Mouse (Mus musculus): ENCODE data around the gene Prkch.
A peak's percentile ranks its signal among the peaks of the same experiment; 100 is the strongest.

The Prkch gene

DNA sequence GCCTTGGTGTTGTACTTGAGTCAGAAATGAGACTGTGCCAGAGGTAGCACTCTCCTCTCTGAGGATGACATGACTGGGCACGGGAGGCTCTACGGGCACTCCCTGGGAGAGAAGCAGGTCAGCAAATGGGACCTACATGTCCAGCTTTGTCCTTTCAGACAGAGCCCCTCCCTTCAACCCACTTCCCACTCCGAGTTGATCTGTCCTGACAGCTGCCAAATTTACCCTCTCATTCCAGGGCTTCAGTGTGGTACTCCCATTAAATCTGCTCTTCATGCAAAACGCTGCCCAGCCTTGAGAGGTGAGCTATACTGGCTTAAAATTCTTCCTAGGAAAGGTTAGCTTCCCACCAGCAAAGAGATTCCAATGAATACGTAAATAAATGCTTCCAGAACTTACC lies 215.1 kb downstream of the Prkch start:
- DNase-seq (ENCODE audit: low spot score in 2 of 2): no peak

DNA sequence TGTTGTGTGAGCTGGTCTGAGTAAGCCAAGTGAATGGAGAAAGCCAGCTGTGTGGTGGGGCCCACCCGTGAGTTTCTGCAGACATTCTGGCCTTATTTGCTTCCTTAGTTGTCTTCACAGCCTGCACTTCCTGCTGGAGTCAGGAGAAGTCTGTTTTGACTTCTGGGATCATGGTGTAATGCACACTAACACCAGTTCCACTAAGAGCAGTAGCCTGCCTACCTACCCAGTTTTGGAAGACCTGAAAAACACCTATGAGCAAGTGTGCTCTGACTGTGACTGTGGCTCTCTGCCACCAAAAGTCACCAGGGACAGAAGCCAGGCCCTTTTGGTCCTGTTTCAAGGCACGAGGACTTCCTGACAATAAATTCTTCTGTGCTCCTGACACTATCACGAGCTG lies 216.3 kb downstream of the Prkch start:
- peak; percentile 60 to 72 for DNase-seq (ENCODE audit: low spot score in 2 of 2)

DNA sequence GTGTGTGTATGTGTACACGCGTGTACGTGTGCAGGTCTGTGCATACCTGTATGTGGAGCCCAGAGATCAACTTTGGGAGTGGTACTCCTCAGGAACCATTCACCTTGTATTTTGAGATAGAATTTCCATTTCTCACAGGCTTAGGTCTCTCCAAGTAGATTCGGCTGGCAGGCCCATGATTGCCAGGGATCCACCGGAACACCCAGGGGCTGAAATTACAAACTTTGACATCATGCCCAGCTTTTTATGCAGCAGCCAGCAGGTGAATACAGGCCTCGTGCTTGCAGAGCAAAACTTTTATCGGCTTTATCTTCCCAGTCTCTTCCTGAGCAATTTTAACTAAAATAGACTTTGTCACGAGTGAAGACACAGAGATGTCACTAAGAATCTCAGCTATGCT lies 217.2 kb downstream of the Prkch start:
- no peak for DNase-seq (ENCODE audit: low spot score in 2 of 2)

GRCm38 (mm10) chr12:73802379-73803057 lies 217.9 kb downstream of the Prkch start:
- DNase-seq (ENCODE audit: low spot score in 2 of 2): no peak

GRCm38 (mm10) chr12:73803946-73804345 lies 219.3 kb downstream of the Prkch start:
- no peak for DNase-seq (ENCODE audit: low spot score in 2 of 2)

DNA sequence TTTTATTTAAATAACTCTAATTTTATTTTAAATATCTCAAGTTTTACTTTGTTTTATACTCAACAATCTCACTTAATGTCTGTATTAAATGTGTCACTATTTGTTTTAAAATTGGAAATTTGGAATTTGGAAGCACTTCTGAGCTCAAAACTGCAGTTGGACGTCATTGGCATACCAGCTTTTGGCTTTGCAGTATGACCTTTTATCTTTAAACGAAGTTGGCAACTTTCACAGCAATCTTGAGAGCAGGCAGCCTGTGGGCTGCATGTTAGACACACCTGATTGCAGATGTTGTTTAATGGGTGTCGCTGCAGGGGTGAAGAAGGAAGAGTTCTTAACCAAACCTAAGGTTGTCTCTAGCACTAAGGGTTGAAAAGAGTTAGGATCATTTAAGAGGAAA lies 220.9 kb downstream of the Prkch start:
- DNase-seq (ENCODE audit: low spot score in 2 of 2): no peak

DNA sequence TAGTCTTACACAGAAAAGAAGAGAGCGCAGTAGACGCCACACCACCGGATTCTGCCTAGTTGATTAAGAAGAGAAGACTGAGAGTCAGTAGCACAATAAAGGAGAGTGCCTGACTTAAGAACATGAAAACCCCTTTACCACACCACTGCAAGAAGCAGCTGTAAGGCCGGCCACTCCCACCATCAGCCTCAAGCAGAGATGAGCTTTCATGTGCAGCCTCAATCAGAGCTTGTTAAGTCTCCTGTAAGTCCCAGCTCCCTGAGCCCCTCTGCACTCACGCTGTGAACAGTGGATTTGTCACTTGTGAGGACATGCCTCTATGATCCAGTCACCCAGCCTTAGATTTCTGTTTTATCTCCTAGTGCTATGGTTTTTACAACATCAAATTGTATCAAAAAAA lies 221.4 kb downstream of the Prkch start:
- no peak for DNase-seq (ENCODE audit: low spot score in 2 of 2)

GRCm38 (mm10) chr12:73807228-73807627 lies 222.6 kb downstream of the Prkch start:
- DNase-seq (ENCODE audit: low spot score in 2 of 2): peak in 1 of 2 experiments; percentile 66

DNA sequence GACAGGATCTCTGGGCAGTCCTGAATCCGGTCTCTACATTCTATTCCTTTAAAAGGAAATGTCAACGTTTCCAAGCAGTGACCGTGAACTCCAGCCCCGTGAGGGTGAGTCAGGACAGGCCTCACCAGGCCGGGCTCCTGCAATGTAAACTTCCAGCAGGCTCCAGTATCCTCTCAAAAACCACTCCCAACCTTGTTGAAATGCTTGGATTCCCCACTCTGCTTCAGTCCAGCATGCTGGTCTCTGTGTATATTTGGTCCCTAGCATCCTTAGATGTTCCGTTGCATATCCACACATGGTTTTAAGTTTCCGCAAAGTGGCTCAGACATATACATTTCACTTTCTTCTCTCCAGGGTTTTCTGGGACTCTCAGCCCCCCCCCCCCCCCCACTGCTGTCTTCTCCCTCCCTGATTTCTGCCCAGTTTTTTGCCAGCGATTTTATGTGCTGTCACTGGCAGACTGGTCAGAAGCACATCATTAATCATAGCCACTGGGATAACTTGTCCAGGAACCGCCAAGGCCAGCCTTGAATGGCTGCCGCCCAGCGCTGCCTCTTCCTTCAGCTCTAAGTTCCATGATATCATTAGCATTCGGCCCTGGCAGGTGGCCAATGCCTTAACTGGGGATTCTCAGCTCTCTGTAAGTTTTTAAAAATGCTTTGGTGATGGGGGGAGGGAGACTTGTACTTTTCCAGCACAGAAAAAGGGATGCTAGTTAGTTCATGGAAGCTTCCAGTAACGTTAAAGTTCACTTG lies 225.6 kb downstream of the Prkch start:
- peak; percentile 64 to 73 for DNase-seq (ENCODE audit: low spot score in 2 of 2)

- DNase-seq (ENCODE audit: low spot score in 2 of 2): no peak
Observed at GRCm38 (mm10) chr12:73810903-73811302, 226.3 kb downstream of the Prkch start.

- no peak for DNase-seq (ENCODE audit: low spot score in 2 of 2)
Observed at GRCm38 (mm10) chr12:73812198-73812597, 227.6 kb downstream of the Prkch start.

- DNase-seq (ENCODE audit: low spot score in 2 of 2): no peak
Observed at GRCm38 (mm10) chr12:73813016-73813900, 228.7 kb downstream of the Prkch start.

DNA sequence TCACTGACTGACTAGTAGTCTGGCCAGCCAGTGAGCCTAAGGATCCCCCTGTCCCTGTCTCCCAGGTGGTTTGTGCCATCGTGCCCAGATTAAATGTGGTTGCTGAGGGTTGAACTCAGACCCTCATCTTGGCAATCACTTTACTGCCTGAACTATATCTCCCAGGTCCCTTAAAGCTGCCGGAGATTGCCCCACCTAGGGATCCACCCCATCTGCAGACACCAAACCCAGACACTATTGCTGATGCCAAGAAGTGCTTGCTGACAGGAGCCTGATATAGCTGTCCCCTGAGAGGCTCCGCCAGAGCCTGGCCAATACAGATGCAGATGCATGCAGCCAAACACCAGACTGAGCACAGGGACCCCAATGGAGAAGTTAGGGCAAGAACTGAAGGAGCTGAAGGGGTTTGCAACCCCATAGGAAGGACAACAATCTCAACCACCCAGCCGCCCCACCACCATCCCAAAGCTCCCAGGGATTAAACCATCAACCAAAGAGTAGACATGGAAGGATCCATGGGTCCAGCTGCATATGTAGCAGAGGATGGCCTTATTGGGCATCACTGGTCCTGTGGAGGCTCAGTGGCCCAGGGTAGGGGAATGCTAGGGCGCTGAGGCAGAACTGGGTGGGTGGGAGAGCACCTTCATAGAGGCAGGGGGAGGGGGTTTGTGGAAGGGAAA lies 229.6 kb downstream of the Prkch start:
- no peak for DNase-seq (ENCODE audit: low spot score in 2 of 2)

DNA sequence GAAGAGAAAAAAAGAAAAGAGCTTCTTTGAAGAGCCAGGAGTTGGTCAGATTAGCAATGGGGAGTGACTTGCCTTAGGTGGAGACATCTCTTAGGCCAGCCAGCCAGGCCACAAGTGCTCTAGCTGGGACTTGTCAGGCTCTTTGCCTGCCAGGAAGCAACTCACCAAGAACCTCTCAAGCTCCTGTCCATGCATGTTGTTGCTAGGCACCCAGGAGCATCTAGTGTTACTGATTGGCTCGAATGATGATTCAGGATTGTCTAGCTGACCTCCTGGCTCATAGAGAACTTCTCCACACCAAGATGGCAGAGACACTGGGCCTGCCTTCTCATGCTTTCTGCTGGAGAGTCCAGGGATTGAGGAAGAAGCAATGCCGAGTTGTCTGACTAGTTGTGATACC lies 230.3 kb downstream of the Prkch start:
- DNase-seq (ENCODE audit: low spot score in 2 of 2): no peak

DNA sequence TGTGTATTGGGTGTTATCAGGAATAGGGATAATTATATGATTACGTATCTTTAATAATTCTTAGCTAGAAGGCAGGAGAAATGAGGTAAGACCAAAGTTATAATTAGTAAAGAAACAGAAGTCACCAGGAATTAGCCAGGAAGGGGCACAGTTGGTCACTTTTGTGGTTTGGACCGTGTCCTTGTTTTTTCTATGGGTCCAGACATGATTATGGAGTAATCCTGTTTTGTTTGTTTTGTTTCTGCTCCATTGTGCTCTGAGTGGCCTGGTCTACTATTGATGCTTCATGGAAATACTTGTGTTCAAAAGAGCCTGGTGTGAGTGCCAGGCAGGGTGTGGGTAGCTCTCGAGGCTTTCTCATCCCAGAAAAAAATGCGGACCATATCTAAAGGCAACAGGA lies 230.9 kb downstream of the Prkch start:
- no peak for DNase-seq (ENCODE audit: low spot score in 2 of 2)

DNA sequence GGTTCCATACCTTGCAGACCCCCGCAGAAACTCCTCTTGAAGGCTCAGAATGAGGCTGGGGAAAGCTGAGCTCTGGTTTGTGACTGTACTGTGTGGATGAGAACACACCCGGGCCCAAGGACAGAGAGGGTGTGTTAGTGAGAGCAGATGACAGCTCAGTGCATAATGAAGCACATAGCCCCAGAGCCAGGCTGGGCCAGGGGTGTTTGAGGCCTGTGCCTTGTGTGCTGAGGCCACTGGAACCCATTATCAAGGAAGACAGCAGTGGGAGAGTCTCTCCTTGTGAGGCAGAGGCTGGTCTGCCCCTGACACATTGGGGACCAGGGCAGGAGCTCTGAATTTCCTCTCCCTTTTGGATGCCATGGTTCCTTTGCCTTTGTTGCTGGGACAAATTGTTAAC lies 231.3 kb downstream of the Prkch start:
- DNase-seq (ENCODE audit: low spot score in 2 of 2): no peak

DNA sequence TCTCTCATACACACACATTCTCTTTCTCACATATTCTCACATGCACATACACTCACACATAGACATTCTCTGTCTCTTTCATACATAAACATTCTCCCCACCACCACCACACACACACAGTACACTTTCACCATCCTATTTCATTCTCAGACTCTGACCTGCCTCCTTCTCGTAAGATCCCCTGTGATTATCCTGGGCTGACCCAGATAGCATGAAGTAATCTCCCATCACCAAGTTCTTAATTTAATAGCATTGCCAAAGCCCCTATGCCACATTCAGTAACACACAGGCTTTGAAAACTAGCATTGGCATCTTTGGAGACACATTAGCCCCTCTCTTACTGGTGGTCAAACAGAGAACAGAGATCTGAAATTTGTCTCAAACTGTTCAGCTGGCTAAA lies 232.3 kb downstream of the Prkch start:
- no peak for DNase-seq (ENCODE audit: low spot score in 2 of 2)

GRCm38 (mm10) chr12:73818801-73819200 lies 234.2 kb downstream of the Prkch start:
- DNase-seq (ENCODE audit: low spot score in 2 of 2): no peak

- DNase-seq (ENCODE audit: low spot score in 2 of 2): no peak
Observed at GRCm38 (mm10) chr12:73821176-73821575, 236.6 kb downstream of the Prkch start.

GRCm38 (mm10) chr12:73822331-73822730 lies 237.7 kb downstream of the Prkch start:
- no peak for DNase-seq (ENCODE audit: low spot score in 2 of 2)

- DNase-seq (ENCODE audit: low spot score in 2 of 2): no peak
Observed at GRCm38 (mm10) chr12:73824828-73825227, 240.2 kb downstream of the Prkch start.
